ENCODE assay signal across 20 mouse cellular contexts in genomic region chr5:37196196-37196595, GRCm38 (mm10). TPM values are rescaled to one million over a fixed set of nuclear protein-coding genes. Genes with fewer than 3 reads are reported as not detected.
DNase-seq lines count a peak whose midpoint lies in the region; ATAC-seq lines count a peak whose summit lies in the region.
"Had no signal": no experiment of that assay in that cellular context is flagged by ENCODE, and none has a peak within 500 bp of the region (broad histone marks: within the 10 kb centered on the region; RNA-seq: fewer than 3 reads in every experiment).

No protein-coding gene starts in this region.

- peaks cover 24% of the 10 kb centered on the region for H3K4me1 ChIP-seq in lung, embryonic 16.5 days (replicated peaks; ENCODE audit: control insufficient read depth, insufficient read depth, low read length)
- peaks cover 12% of the 10 kb centered on the region for H3K4me1 ChIP-seq in hindbrain, embryonic 11.5 days (replicated peaks; ENCODE audit: control insufficient read depth, insufficient read depth, low read length)
- peaks cover 40% of the 10 kb centered on the region for H3K4me1 ChIP-seq in hindbrain, embryonic 15.5 days (replicated peaks)
- H3K4me1 ChIP-seq in neural tube, embryonic 14.5 days (ENCODE audit: control insufficient read depth, insufficient read depth, low read length), result peaks cover 32% of the 10 kb centered on the region

- H3K4me2 ChIP-seq in lung, embryonic 16.5 days (ENCODE audit: low read depth, low read length), result 0 out of 2 replicates have a peak overlapping the region, but pooled peaks have one; percentile 4
- H3K4me2 ChIP-seq in hindbrain, embryonic 11.5 days (replicated peaks; ENCODE audit: low read depth, low read length), result no peak overlapping the region
- no peak overlapping the region for H3K4me2 ChIP-seq in hindbrain, embryonic 15.5 days
- no peak overlapping the region for H3K4me2 ChIP-seq in neural tube, embryonic 14.5 days (ENCODE audit: low read depth, low read length)
- H3K4me2 ChIP-seq: heart, embryonic 11.5 days; liver, embryonic 11.5 days had no signal

- no peak for DNase-seq in lung, adult 18-20 months
- DNase-seq in hindbrain, embryonic 11.5 days (ENCODE audit: low spot score), result no peak
- DNase-seq in kidney, adult 9 months, result no peak
- DNase-seq in cerebellum, postnatal 4 days (ENCODE audit: low spot score in 2 of 2), result no peak
- DNase-seq: cerebellum, adult 18-20 months; gastrocnemius, postnatal 10 days; heart, postnatal 36 days; kidney, adult 11 months; right cerebral cortex, adult 18-20 months; spleen, adult 18-20 months had no signal

- ATAC-seq in lung, embryonic 16.5 days (ENCODE audit: low read depth), result no peak
- no peak for ATAC-seq in hindbrain, embryonic 11.5 days (ENCODE audit: low FRiP score)
- ATAC-seq in hindbrain, embryonic 15.5 days (ENCODE audit: low FRiP score, low read depth), result no peak
- ATAC-seq in neural tube, embryonic 14.5 days (ENCODE audit: low read depth), result no peak
- ATAC-seq: midbrain, embryonic 16.5 days; Patski had no signal

- peaks cover 7% of the 10 kb centered on the region; the same call in 1 of the 2 replicates for H3K27me3 ChIP-seq in lung, embryonic 16.5 days (ENCODE audit: control insufficient read depth, insufficient read depth, low read depth, low read length)
- no peaks in the 10 kb centered on the region for H3K27me3 ChIP-seq in hindbrain, embryonic 11.5 days (ENCODE audit: control insufficient read depth, insufficient read depth, low read length)
- no peaks in the 10 kb centered on the region for H3K27me3 ChIP-seq in hindbrain, embryonic 15.5 days
- H3K27me3 ChIP-seq in neural tube, embryonic 14.5 days (ENCODE audit: control insufficient read depth, insufficient read depth, low read length), result no peaks in the 10 kb centered on the region

- WGBS in lung, embryonic 16.5 days, result 54% methylated on average over 8 of the region's 8 CpGs
- 78% methylated on average over 8 of the region's 8 CpGs for WGBS in hindbrain, embryonic 11.5 days
- 56% methylated on average over 8 of the region's 8 CpGs for WGBS in hindbrain, embryonic 15.5 days
- 72% methylated on average over 8 of the region's 8 CpGs for WGBS in neural tube, embryonic 14.5 days

- H3K4me3 ChIP-seq in lung, embryonic 16.5 days (ENCODE audit: low read length), result no peak overlapping the region
- H3K4me3 ChIP-seq in hindbrain, embryonic 11.5 days (ENCODE audit: low read depth, low read length), result no peak overlapping the region
- H3K4me3 ChIP-seq in hindbrain, embryonic 15.5 days, result no peak overlapping the region
- H3K4me3 ChIP-seq in neural tube, embryonic 14.5 days (ENCODE audit: low read depth, low read length), result no peak overlapping the region
- H3K4me3 ChIP-seq: erythroblast, embryonic 14.5 days; kidney, embryonic 15.5 days; limb, embryonic 13.5 days had no signal

- H3K36me3 ChIP-seq in lung, embryonic 16.5 days (ENCODE audit: control insufficient read depth, insufficient read depth, low read length), result no peaks in the 10 kb centered on the region
- H3K36me3 ChIP-seq in hindbrain, embryonic 11.5 days (ENCODE audit: control insufficient read depth, insufficient read depth, low read length), result no peaks in the 10 kb centered on the region
- no peaks in the 10 kb centered on the region for H3K36me3 ChIP-seq in hindbrain, embryonic 15.5 days
- no peaks in the 10 kb centered on the region for H3K36me3 ChIP-seq in neural tube, embryonic 14.5 days (ENCODE audit: control insufficient read depth, insufficient read depth, low read length)
- H3K36me3 ChIP-seq: kidney, embryonic 15.5 days; limb, embryonic 13.5 days had no signal

- no peak overlapping the region for H3K9ac ChIP-seq in lung, embryonic 16.5 days (ENCODE audit: low read length)
- no peak overlapping the region for H3K9ac ChIP-seq in hindbrain, embryonic 11.5 days (ENCODE audit: low read depth, low read length)
- no peak overlapping the region for H3K9ac ChIP-seq in hindbrain, embryonic 15.5 days
- H3K9ac ChIP-seq in neural tube, embryonic 14.5 days (replicated peaks; ENCODE audit: low read depth, low read length), result no peak overlapping the region
- H3K9ac ChIP-seq: kidney, embryonic 15.5 days; limb, embryonic 13.5 days had no signal

- H3K9me3 ChIP-seq in lung, embryonic 16.5 days (ENCODE audit: control insufficient read depth, low read length), result no peaks in the 10 kb centered on the region
- no peaks in the 10 kb centered on the region for H3K9me3 ChIP-seq in hindbrain, embryonic 11.5 days (ENCODE audit: control insufficient read depth, low read length)
- no peaks in the 10 kb centered on the region for H3K9me3 ChIP-seq in hindbrain, embryonic 15.5 days
- no peaks in the 10 kb centered on the region for H3K9me3 ChIP-seq in neural tube, embryonic 14.5 days (ENCODE audit: control insufficient read depth, low read length)
- H3K9me3 ChIP-seq: kidney, embryonic 15.5 days; limb, embryonic 13.5 days had no signal

- H3K27ac ChIP-seq in lung, embryonic 16.5 days (ENCODE audit: low read length), result no peak overlapping the region
- peak overlapping the region; percentile 54; the same call in 1 of the 2 replicates for H3K27ac ChIP-seq in hindbrain, embryonic 11.5 days (ENCODE audit: low read depth, low read length)
- H3K27ac ChIP-seq in hindbrain, embryonic 15.5 days (replicated peaks), result peak overlapping the region; percentile 49
- H3K27ac ChIP-seq in neural tube, embryonic 14.5 days (ENCODE audit: low read depth, low read length), result peak overlapping the region; percentile 58
- H3K27ac ChIP-seq: kidney, embryonic 15.5 days; limb, embryonic 13.5 days had no signal

RNA-seq across cellular contexts. Expression of gene Crmp1, which starts 45.5 kb away (rescaled TPM):
- polyA plus RNA-seq in lung, embryonic 16.5 days (2015; fragmentation: Nextera tagmentation; extraction: Ambion mirVana), result 9.5 and 9.7 TPM in 2 replicates
- polyA plus RNA-seq in hindbrain, embryonic 11.5 days (2014; fragmentation: Nextera tagmentation; extraction: Ambion mirVana), result 340 and 413 TPM in 2 replicates
- 784 and 959 TPM in 2 replicates for polyA plus RNA-seq in hindbrain, embryonic 15.5 days (2015; fragmentation: Nextera tagmentation; extraction: Ambion mirVana)
- 908 and 937 TPM in 2 replicates for polyA plus RNA-seq in neural tube, embryonic 14.5 days (2014; fragmentation: Nextera tagmentation; extraction: Ambion mirVana)
- polyA plus RNA-seq: erythroblast, embryonic 14.5 days had no signal

Comparison
In these comparisons a context has a peak if more than half of its experiments do, and no peak if none do; other contexts are left out.
1. RNA of gene Crmp1, which starts 45.5 kb away (polyA plus RNA-seq): 784 to 959 TPM in hindbrain, embryonic 15.5 days, 908 to 937 TPM in neural tube, embryonic 14.5 days and 340 to 413 TPM in hindbrain, embryonic 11.5 days; 9.5 to 9.7 TPM in lung, embryonic 16.5 days; every median in the first group is over 10 times any median in the second.